Mouse (Mus musculus): Measurements from ENCODE around the gene Dclk3.

- TF ChIP-seq CTCF (IDR thresholded peaks at IDR 0.05; ENCODE audit: borderline replicate concordance, insufficient read depth, low read depth, low read length) (no peak), POLR2A (IDR thresholded peaks at IDR 0.05; ENCODE audit: borderline replicate concordance, insufficient read depth, low read length) (no peak)
Observed at GRCm38 (mm10) chr9:111535445-111536064, 96.7 kb downstream of the Dclk3 start.
